Mouse (Mus musculus) limb, embryonic 15.5 days (tissue): ENCODE measurements at regions not wholly inside any gene's neighbourhood (a gene's known extent, or its start where the extent isn't known, plus 50 kb on each side); places are given as distances from the start of the nearest gene placed in this dataset.

Source experiments
- ATAC-seq: fragments of 200-750 bp; cut with Nextera tagmentation; 2 replicates; pipeline ENCODE4 v1.8.0; 2017; ENCODE audit warnings: low read depth, moderate TSS enrichment; ENCODE audit not compliant: insufficient number of reproducible peaks, low FRiP score, low TSS enrichment
- H3K27ac ChIP-seq: fragments of 300-500 bp; sonication (generic); 2 replicates; pipeline ENCODE4 v1.5.1; 2015; ENCODE audit warnings: moderate library complexity, mild to moderate bottlenecking, inconsistent platforms
- H3K27me3 ChIP-seq: fragments of 300-500 bp; sonication (generic); 2 replicates; pipeline ENCODE4 v1.6.1; 2015; ENCODE audit warnings: inconsistent platforms
- H3K36me3 ChIP-seq: fragments of 300-500 bp; sonication (generic); 2 replicates; pipeline ENCODE4 v1.6.1; 2015; ENCODE audit warnings: inconsistent platforms
- H3K4me1 ChIP-seq: fragments of 300-500 bp; sonication (generic); 2 replicates; pipeline ENCODE4 v1.6.1; 2015; ENCODE audit warnings: inconsistent platforms
- H3K4me2 ChIP-seq: fragments of 300-500 bp; sonication (generic); 2 replicates; pipeline ENCODE4 v1.6.1; 2015; ENCODE audit warnings: mild to moderate bottlenecking, inconsistent platforms
- H3K4me3 ChIP-seq: fragments of 300-500 bp; sonication (generic); 2 replicates; pipeline ENCODE4 v1.5.1; 2015; ENCODE audit warnings: mild to moderate bottlenecking, inconsistent platforms
- H3K9ac ChIP-seq: fragments of 300-500 bp; sonication (generic); 2 replicates; pipeline ENCODE4 v1.6.1; 2015; ENCODE audit warnings: inconsistent platforms
- H3K9me3 ChIP-seq: fragments of 300-500 bp; sonication (generic); 2 replicates; pipeline ENCODE4 v1.6.1; 2016; ENCODE audit warnings: inconsistent platforms
- WGBS: fragments of 180-500 bp; shearing (Covaris S2); methylation state at CpG from one replicate; pipeline ENCODE4 v1.1.7; 2015; 5-methylcytosine and 5-hydroxymethylcytosine counted together

- Histone ChIP-seq H3K27me3 (no peaks in the 10 kb centered on the region), H3K27ac (no peak overlapping the region), H3K4me1 (peaks cover 40% of the 10 kb centered on the region), H3K4me3 (no peak overlapping the region), H3K9ac (no peak overlapping the region), H3K9me3 (no peaks in the 10 kb centered on the region), H3K36me3 (no peaks in the 10 kb centered on the region), H3K4me2 (no peak overlapping the region)
- no peak for ATAC-seq
- WGBS: 80% methylated on average over 5 of the region's 5 CpGs
Observed at GRCm38 (mm10) chr13:60270526-60270925, 93.4 kb upstream of the Gas1 start.

GRCm38 (mm10) chr13:60273331-60273730 lies 96.2 kb upstream of the Gas1 start:
- ATAC-seq: no peak
- 70% methylated on average over 7 of the region's 7 CpGs for WGBS
- peaks cover 17% of the 10 kb centered on the region for H3K4me1 ChIP-seq
- no peak overlapping the region for H3K4me3 ChIP-seq
- H3K36me3 ChIP-seq: no peaks in the 10 kb centered on the region
- H3K27me3 ChIP-seq: no peaks in the 10 kb centered on the region
- no peak overlapping the region for H3K9ac ChIP-seq
- H3K4me2 ChIP-seq: no peak overlapping the region
- no peaks in the 10 kb centered on the region for H3K9me3 ChIP-seq
- 0 out of 2 replicates have a peak overlapping the region, but pooled peaks have one; percentile 18 for H3K27ac ChIP-seq

- Histone ChIP-seq H3K27ac (peak overlapping the region; percentile 85), H3K36me3 (no peaks in the 10 kb centered on the region), H3K27me3 (no peaks in the 10 kb centered on the region), H3K4me2 (no peak overlapping the region), H3K9me3 (no peaks in the 10 kb centered on the region), H3K9ac (no peak overlapping the region), H3K4me1 (peaks cover 35% of the 10 kb centered on the region), H3K4me3 (no peak overlapping the region)
- ATAC-seq: peak; percentile 81; the same call in 1 of the 2 replicates
- 24% methylated on average over 7 of the region's 7 CpGs for WGBS
Observed at GRCm38 (mm10) chr13:60282543-60283251, 105.5 kb upstream of the Gas1 start.

- Histone ChIP-seq H3K9me3 (no peaks in the 10 kb centered on the region), H3K27ac (0 out of 2 replicates have a peak overlapping the region, but pooled peaks have one; percentile 22), H3K27me3 (no peaks in the 10 kb centered on the region), H3K4me1 (peaks cover 40% of the 10 kb centered on the region), H3K4me2 (no peak overlapping the region), H3K4me3 (no peak overlapping the region), H3K36me3 (no peaks in the 10 kb centered on the region), H3K9ac (no peak overlapping the region)
- ATAC-seq: no peak
- 50% methylated on average over 11 of the region's 11 CpGs for WGBS
Observed at GRCm38 (mm10) chr13:60286525-60287224, 109.5 kb upstream of the Gas1 start.

DNA sequence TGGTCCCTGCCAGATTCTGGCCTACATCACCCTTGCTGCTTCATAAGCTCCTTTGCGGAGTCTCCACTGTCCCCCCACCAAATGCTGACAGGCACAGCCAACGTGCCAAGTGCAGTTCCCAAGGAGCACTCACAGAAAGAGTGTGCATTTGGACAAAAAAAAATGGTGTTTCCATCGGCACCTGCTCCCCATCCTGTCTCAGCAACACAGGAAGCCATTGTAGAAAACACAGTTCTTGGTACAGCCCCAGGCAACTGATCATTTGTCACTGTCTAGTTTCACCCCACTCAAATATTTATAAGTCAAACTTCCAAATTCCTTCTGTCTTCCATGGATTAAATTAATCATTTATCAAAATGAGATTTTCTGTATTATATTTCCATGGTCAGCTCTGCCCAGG lies 112.5 kb upstream of the Gas1 start:
- no peak overlapping the region for H3K27ac ChIP-seq
- ATAC-seq: no peak
- H3K36me3 ChIP-seq: no peaks in the 10 kb centered on the region
- H3K9ac ChIP-seq: no peak overlapping the region
- H3K4me1 ChIP-seq: peaks cover 24% of the 10 kb centered on the region
- WGBS: 55% methylated on average over 3 of the region's 3 CpGs
- H3K4me2 ChIP-seq: no peak overlapping the region
- H3K9me3 ChIP-seq: no peaks in the 10 kb centered on the region
- no peaks in the 10 kb centered on the region for H3K27me3 ChIP-seq
- no peak overlapping the region for H3K4me3 ChIP-seq

- Histone ChIP-seq H3K36me3 (no peaks in the 10 kb centered on the region), H3K9ac (no peak overlapping the region), H3K4me1 (peaks cover 19% of the 10 kb centered on the region), H3K4me3 (no peak overlapping the region), H3K4me2 (no peak overlapping the region), H3K27me3 (no peaks in the 10 kb centered on the region), H3K9me3 (no peaks in the 10 kb centered on the region), H3K27ac (peak overlapping the region; percentile 28)
- no peak for ATAC-seq
- 81% methylated on average over 4 of the region's 4 CpGs for WGBS
Observed at GRCm38 (mm10) chr13:60290820-60291219, 113.7 kb upstream of the Gas1 start.

GRCm38 (mm10) chr13:60291344-60291743 lies 114.2 kb upstream of the Gas1 start:
- Histone ChIP-seq H3K4me2 (no peak overlapping the region), H3K36me3 (no peaks in the 10 kb centered on the region), H3K9me3 (no peaks in the 10 kb centered on the region), H3K4me1 (peaks cover 20% of the 10 kb centered on the region), H3K27ac (peak overlapping the region; percentile 70), H3K27me3 (no peaks in the 10 kb centered on the region), H3K9ac (no peak overlapping the region), H3K4me3 (no peak overlapping the region)
- ATAC-seq: no peak
- 68% methylated on average over 3 of the region's 3 CpGs for WGBS

GRCm38 (mm10) chr13:60296201-60296895 lies 119.2 kb upstream of the Gas1 start:
- H3K9me3 ChIP-seq: no peaks in the 10 kb centered on the region
- H3K9ac ChIP-seq: no peak overlapping the region
- no peak overlapping the region for H3K4me2 ChIP-seq
- no peak for ATAC-seq
- H3K27ac ChIP-seq: no peak overlapping the region
- H3K4me1 ChIP-seq: peaks cover 32% of the 10 kb centered on the region
- H3K36me3 ChIP-seq: no peaks in the 10 kb centered on the region
- H3K4me3 ChIP-seq: no peak overlapping the region
- no peaks in the 10 kb centered on the region for H3K27me3 ChIP-seq
- 27% methylated on average over 13 of the region's 13 CpGs for WGBS

DNA sequence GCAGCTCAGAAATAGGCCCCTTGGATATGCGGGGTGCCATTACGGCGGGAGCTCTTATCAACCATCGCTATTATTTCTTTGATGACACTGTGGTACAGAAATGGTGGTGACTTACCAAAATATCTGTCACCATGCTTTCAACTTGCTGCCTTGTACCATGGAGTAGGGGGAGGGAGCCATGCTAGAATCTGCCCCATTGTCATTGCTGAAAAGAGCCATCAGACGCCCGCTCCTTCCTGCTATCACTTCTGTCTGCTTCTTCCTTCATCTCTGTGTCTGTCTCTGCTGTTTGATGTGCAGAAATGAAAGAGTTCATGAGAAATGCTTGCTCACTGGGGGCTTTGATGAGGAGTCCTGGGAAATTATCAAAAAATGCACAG lies 119.7 kb upstream of the Gas1 start:
- no peak overlapping the region for H3K9ac ChIP-seq
- WGBS: 83% methylated on average over 6 of the region's 6 CpGs
- H3K4me3 ChIP-seq: no peak overlapping the region
- no peak overlapping the region for H3K4me2 ChIP-seq
- no peak overlapping the region for H3K27ac ChIP-seq
- H3K27me3 ChIP-seq: no peaks in the 10 kb centered on the region
- H3K9me3 ChIP-seq: no peaks in the 10 kb centered on the region
- H3K4me1 ChIP-seq: peaks cover 34% of the 10 kb centered on the region
- no peaks in the 10 kb centered on the region for H3K36me3 ChIP-seq
- no peak for ATAC-seq

DNA sequence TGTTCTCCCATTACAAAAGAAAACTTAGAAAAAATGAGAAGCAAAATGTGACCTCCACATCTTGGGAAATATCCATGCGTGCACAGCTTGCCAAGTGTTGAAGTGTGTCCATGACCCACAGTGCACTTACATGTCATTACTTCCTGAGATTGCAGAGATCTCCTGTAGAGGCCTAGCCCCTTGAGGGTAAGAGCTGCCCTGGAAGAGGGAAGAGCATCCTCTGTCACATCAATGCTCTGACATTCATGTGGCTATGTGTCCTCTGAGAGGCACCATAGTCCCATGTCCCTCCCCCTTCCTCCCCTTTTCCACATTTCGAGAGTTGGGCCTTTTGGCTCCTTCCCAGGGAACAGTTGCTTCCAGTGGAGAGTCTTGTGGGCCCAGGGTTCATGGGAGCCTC lies 121.4 kb upstream of the Gas1 start:
- no peak for ATAC-seq

GRCm38 (mm10) chr13:60299076-60299475 lies 121.9 kb upstream of the Gas1 start:
- Histone ChIP-seq H3K4me2 (no peak overlapping the region), H3K9ac (no peak overlapping the region), H3K27ac (peak overlapping the region; percentile 65), H3K36me3 (no peaks in the 10 kb centered on the region), H3K27me3 (no peaks in the 10 kb centered on the region), H3K4me1 (peaks cover 38% of the 10 kb centered on the region), H3K4me3 (no peak overlapping the region), H3K9me3 (no peaks in the 10 kb centered on the region)
- 35% methylated on average over 5 of the region's 5 CpGs for WGBS
- ATAC-seq: no peak

More for the DNA sequence above, 121.4 kb upstream of the Gas1 start:
- H3K27ac ChIP-seq: 0 out of 2 replicates have a peak overlapping the region, but pooled peaks have one; percentile 55
- H3K4me1 ChIP-seq: peaks cover 36% of the 10 kb centered on the region
- H3K36me3 ChIP-seq: no peaks in the 10 kb centered on the region
- no peak overlapping the region for H3K4me3 ChIP-seq
- no peak overlapping the region for H3K9ac ChIP-seq
- no peaks in the 10 kb centered on the region for H3K9me3 ChIP-seq
- H3K4me2 ChIP-seq: no peak overlapping the region
- WGBS: 48% methylated on average over 2 of the region's 2 CpGs
- no peaks in the 10 kb centered on the region for H3K27me3 ChIP-seq

GRCm38 (mm10) chr13:60303561-60303960 lies 126.4 kb upstream of the Gas1 start:
- Histone ChIP-seq H3K4me2 (no peak overlapping the region), H3K27ac (no peak overlapping the region), H3K36me3 (no peaks in the 10 kb centered on the region), H3K9me3 (no peaks in the 10 kb centered on the region), H3K9ac (no peak overlapping the region), H3K4me1 (peaks cover 33% of the 10 kb centered on the region), H3K27me3 (no peaks in the 10 kb centered on the region), H3K4me3 (no peak overlapping the region)
- no peak for ATAC-seq
- whole genome bisulfite sequencing: 84% methylated on average over 9 of the region's 9 CpGs
